Mouse (Mus musculus): ENCODE results near the gene Zbtb40. TPM values are rescaled to one million over a fixed set of nuclear protein-coding genes. Genes with fewer than 3 reads are reported as not detected.

Zbtb40 gene
- polyA plus RNA-seq, 1 experiment, result 8.8 TPM

DNA sequence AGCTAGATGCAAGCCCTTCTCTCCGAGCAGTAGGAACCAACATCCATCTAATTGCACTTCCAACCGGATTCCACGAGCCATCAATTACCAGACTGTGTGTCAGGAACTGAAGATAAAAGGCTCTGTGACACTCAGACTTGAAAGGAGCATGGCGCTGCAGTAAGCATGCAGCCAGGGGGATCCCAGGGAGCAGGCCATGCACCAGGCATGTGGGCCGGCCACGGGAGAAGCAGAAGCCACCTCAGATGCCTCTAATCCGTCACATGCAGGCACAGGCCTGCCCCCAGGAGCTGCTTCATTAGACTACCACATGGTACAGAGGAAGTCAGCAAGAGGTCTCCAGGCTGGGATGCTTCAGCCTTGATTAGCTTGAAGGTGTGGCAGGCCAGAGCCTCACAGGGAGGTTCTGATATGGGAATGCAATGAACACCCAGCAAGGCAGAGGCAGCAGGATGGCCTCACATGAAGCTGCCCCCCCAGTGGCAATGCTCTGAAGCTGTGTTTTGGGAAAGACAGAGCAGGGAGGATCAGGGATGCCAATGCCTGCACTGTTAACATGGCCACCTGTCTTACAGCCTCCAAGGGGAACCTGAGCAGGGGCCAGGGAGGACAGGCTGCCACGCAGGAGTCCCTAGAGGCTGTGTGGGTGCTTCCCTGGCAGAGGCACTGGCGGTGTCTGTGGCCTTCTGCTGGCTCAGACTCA is 66.5 kb downstream of the Zbtb40 start:
- no peaks in the 10 kb centered on the region for H3K4me1 ChIP-seq (ENCODE audit: control insufficient read depth, insufficient read depth, insufficient read length)
- no peak overlapping the region for H3K27ac ChIP-seq (ENCODE audit: insufficient read depth, low read length)
- H3K36me3 ChIP-seq (ENCODE audit: control insufficient read depth, insufficient read depth, low read length), result peaks cover 6% of the 10 kb centered on the region
- H3K4me3 ChIP-seq (ENCODE audit: extremely low read depth, insufficient read depth, insufficient read length), result no peak overlapping the region
- H3K27me3 ChIP-seq (ENCODE audit: control insufficient read depth, insufficient read depth, low read length), result no peaks in the 10 kb centered on the region
- 90% methylated on average over 9 of the region's 9 CpGs for WGBS
- TF ChIP-seq CTCF (IDR thresholded peaks at IDR 0.05; ENCODE audit: extremely low read depth, insufficient read depth, insufficient read length, insufficient replicate concordance) (no peak), POLR2A (IDR thresholded peaks at IDR 0.05; ENCODE audit: low read depth, low read length) (no peak)
- DNase-seq (ENCODE audit: low read depth in 1 of 2, low spot score in 2 of 2), result no peak

DNA sequence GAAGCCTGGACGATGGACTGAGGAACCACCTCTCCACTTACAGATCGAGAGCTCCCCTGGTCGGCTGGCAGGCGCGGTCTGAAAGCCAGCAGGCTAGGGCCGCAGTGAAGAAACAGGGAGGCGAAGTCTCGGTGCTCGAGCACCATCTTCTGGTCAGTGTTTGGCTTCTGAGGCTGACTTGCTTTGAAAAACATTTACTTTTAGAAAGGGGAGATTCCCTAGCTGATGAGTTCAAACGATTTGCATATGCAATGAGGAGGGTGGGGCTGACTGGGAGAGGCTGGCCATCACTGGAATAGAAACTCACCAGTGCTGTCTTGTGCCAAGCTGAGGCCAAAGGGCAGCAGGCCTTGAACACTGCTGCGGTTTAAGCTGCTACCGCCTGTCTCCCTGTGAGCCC is 67.3 kb downstream of the Zbtb40 start:
- Histone ChIP-seq H3K27ac (ENCODE audit: insufficient read depth, low read length) (no peak overlapping the region), H3K27me3 (ENCODE audit: control insufficient read depth, insufficient read depth, low read length) (no peaks in the 10 kb centered on the region), H3K36me3 (ENCODE audit: control insufficient read depth, insufficient read depth, low read length) (peaks cover 2% of the 10 kb centered on the region), H3K4me3 (ENCODE audit: extremely low read depth, insufficient read depth, insufficient read length) (no peak overlapping the region), H3K4me1 (ENCODE audit: control insufficient read depth, insufficient read depth, insufficient read length) (no peaks in the 10 kb centered on the region)
- 60% methylated on average over 12 of the region's 12 CpGs for WGBS
- TF ChIP-seq POLR2A (IDR thresholded peaks at IDR 0.05; ENCODE audit: low read depth, low read length) (no peak), CTCF (IDR thresholded peaks at IDR 0.05; ENCODE audit: extremely low read depth, insufficient read depth, insufficient read length, insufficient replicate concordance) (peak; percentile 14; the same call in 1 of the 2 replicates)
- no peak for DNase-seq (ENCODE audit: low read depth in 1 of 2, low spot score in 2 of 2)

DNA sequence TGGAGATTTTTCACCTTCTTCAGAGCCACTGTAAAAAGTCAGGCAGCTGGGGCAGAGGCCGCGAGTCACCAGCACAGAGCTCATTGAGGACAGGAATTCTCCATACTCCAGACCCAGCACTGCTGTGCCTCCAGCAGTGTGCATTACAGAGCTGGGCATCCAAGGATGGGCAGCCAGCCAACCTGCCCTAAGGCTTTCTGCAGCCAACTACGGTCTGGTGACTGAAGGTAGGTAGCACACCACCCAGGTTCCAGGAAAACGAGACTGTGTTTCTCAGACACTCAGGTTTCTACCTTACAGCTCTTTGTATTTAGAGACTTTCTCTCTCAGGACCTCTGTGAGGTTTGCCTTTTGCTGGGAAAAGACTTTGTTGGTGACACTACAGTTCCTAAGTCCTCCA is 67.7 kb downstream of the Zbtb40 start:
- no peak for DNase-seq (ENCODE audit: low read depth in 1 of 2, low spot score in 2 of 2)
- Histone ChIP-seq H3K27ac (ENCODE audit: insufficient read depth, low read length) (no peak overlapping the region), H3K4me1 (ENCODE audit: control insufficient read depth, insufficient read depth, insufficient read length) (no peaks in the 10 kb centered on the region), H3K27me3 (ENCODE audit: control insufficient read depth, insufficient read depth, low read length) (no peaks in the 10 kb centered on the region), H3K36me3 (ENCODE audit: control insufficient read depth, insufficient read depth, low read length) (no peaks in the 10 kb centered on the region; the same call in 1 of the 2 replicates), H3K4me3 (ENCODE audit: extremely low read depth, insufficient read depth, insufficient read length) (no peak overlapping the region)
- WGBS, result 89% methylated on average over 4 of the region's 4 CpGs
- TF ChIP-seq CTCF (IDR thresholded peaks at IDR 0.05; ENCODE audit: extremely low read depth, insufficient read depth, insufficient read length, insufficient replicate concordance), result no peak
- no peak for TF ChIP-seq POLR2A (IDR thresholded peaks at IDR 0.05; ENCODE audit: low read depth, low read length)

DNA sequence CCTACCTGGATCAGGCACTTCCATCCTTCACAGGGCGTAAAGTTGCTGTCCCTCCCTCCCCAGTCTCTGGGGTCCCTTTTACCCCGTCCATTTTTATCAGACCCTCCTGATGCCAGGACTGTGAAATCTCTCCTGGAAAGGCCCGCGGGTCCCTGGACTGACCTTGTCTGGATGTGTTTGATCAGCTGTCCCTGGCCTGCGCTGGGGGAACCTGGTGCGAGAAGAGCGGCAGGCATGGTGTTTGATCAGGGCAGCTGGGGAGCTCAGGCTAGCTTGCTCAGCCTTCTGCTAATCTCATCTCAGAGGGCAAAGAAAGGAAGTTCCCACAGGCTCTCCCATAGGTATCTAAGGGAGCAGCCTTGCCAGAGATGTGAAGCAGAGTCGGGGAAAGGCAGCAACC is 71.4 kb downstream of the Zbtb40 start:
- Histone ChIP-seq H3K36me3 (ENCODE audit: control insufficient read depth, insufficient read depth, low read length) (no peaks in the 10 kb centered on the region), H3K27ac (ENCODE audit: insufficient read depth, low read length) (no peak overlapping the region), H3K27me3 (ENCODE audit: control insufficient read depth, insufficient read depth, low read length) (no peaks in the 10 kb centered on the region), H3K4me1 (ENCODE audit: control insufficient read depth, insufficient read depth, insufficient read length) (no peaks in the 10 kb centered on the region), H3K4me3 (ENCODE audit: extremely low read depth, insufficient read depth, insufficient read length) (no peak overlapping the region)
- no peak for DNase-seq (ENCODE audit: low read depth in 1 of 2, low spot score in 2 of 2)
- TF ChIP-seq CTCF (IDR thresholded peaks at IDR 0.05; ENCODE audit: extremely low read depth, insufficient read depth, insufficient read length, insufficient replicate concordance), result no peak
- TF ChIP-seq POLR2A (IDR thresholded peaks at IDR 0.05; ENCODE audit: low read depth, low read length), result no peak
- WGBS, result 64% methylated on average over 8 of the region's 8 CpGs

DNA sequence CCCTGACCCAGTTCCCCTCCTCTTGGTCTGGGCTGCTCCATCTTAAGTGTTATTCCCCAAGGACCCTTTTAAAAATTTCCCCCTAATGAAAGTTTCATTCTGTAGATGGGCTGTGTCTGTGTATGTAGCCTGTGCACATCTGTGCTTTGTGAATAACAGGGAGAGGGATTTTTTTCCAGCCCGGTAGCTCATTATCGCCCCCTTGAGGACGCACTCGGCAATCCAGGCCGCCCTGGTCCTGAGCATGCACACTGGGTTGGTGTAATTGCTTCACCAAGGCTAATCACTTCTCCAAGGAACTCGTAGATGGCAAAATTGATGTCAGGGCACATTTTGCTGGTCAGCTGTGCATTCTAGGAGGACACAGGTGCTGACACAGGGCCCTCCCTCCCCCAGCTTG is 77.7 kb downstream of the Zbtb40 start:
- no peak for DNase-seq (ENCODE audit: low read depth in 1 of 2, low spot score in 2 of 2)
- TF ChIP-seq POLR2A (IDR thresholded peaks at IDR 0.05; ENCODE audit: low read depth, low read length) (no peak), CTCF (IDR thresholded peaks at IDR 0.05; ENCODE audit: extremely low read depth, insufficient read depth, insufficient read length, insufficient replicate concordance) (0 out of 2 replicates have a peak, but pooled peaks have one; percentile 14)
- Histone ChIP-seq H3K4me3 (ENCODE audit: extremely low read depth, insufficient read depth, insufficient read length) (no peak overlapping the region), H3K4me1 (ENCODE audit: control insufficient read depth, insufficient read depth, insufficient read length) (no peaks in the 10 kb centered on the region), H3K27ac (ENCODE audit: insufficient read depth, low read length) (no peak overlapping the region), H3K36me3 (ENCODE audit: control insufficient read depth, insufficient read depth, low read length) (no peaks in the 10 kb centered on the region), H3K27me3 (ENCODE audit: control insufficient read depth, insufficient read depth, low read length) (no peaks in the 10 kb centered on the region; the same call in 1 of the 2 replicates)
- 15% methylated on average over 6 of the region's 6 CpGs for WGBS

DNA sequence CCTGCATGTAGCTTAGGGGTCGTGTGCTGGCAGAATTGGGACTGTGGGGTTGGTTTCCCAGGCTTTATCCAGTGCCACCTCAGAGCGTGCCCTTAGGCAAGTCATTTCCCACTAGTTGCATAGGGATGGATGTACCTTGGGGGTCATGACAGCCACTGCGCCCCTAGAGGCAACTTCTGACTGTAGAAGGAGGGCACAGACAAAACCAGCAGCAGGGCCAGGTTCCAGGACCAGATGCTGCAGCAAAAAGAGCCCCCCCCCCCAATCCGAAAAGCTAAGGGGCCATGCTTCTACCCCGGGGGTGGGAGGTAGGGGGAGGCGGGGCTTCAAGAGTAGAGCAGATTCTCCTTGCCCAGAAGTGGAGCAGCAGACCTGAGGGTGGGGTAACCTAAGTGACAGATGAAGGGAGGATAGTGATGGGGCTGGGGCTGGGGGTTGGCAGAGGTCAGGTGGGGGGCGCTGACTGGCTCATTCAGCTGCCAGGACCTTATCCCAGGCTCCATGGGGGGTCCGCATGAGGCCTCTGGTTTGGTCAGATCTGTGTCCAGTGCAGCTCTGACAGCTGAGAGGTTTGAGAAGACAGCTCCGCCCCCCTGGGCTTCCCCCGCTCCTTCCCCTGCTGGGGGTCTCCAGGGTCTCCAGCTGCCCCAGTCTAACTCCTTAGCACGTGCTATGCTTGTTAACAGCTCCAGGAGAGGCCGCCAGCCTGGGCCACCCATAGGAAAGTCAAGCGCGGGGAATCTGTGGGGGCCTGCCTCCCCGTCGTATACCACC is 78.9 kb downstream of the Zbtb40 start:
- Histone ChIP-seq H3K4me3 (ENCODE audit: extremely low read depth, insufficient read depth, insufficient read length) (no peak overlapping the region), H3K27ac (ENCODE audit: insufficient read depth, low read length) (no peak overlapping the region), H3K4me1 (ENCODE audit: control insufficient read depth, insufficient read depth, insufficient read length) (no peaks in the 10 kb centered on the region), H3K36me3 (ENCODE audit: control insufficient read depth, insufficient read depth, low read length) (no peaks in the 10 kb centered on the region), H3K27me3 (ENCODE audit: control insufficient read depth, insufficient read depth, low read length) (no peaks in the 10 kb centered on the region; the same call in 1 of the 2 replicates)
- DNase-seq (ENCODE audit: low read depth in 1 of 2, low spot score in 2 of 2), result no peak
- no peak for TF ChIP-seq POLR2A (IDR thresholded peaks at IDR 0.05; ENCODE audit: low read depth, low read length)
- TF ChIP-seq CTCF (IDR thresholded peaks at IDR 0.05; ENCODE audit: extremely low read depth, insufficient read depth, insufficient read length, insufficient replicate concordance), result no peak
- WGBS, result 50% methylated on average over 16 of the region's 16 CpGs

Measured in spleen, adult 2 months (tissue).